Mouse (Mus musculus): ENCODE measurements at regions not wholly inside any gene's neighbourhood (a gene's known extent, or its start where the extent isn't known, plus 50 kb on each side); places are given as distances from the start of the nearest gene placed in this dataset.

DNA sequence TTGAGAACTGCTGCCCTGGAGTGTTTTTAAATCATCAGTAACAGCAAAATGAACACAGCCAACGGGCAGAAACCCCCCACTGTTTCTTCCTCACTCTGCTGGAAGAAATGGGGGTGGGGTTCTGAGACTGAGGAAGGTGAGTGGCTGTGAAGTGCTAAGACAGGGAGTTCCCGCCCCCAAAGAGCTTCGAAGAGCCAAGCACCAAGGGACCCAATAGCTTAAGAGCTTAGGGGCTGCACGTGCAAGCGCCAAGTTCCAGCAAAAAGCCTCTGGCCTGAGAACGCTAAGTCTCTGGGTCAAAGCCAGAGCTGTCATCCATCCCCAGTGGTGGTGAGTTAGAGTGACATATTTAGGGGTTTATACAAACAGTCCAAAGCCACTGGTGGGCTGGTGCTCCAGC lies 55.1 kb upstream of the Pcbd1 start:
- Histone ChIP-seq H3K9me3 (no peaks in the 10 kb centered on the region), H3K4me1 (replicated peaks) (peaks cover 6% of the 10 kb centered on the region; the same call in 1 of the 2 replicates), H3K4me3 (replicated peaks) (no peak overlapping the region), H3K27ac (no peak overlapping the region), H3K27me3 (peaks cover 2% of the 10 kb centered on the region; the same call in 1 of the 2 replicates), H3K36me3 (no peaks in the 10 kb centered on the region), H3K9ac (replicated peaks) (no peak overlapping the region), H3K4me2 (no peak overlapping the region)
- ATAC-seq (ENCODE audit: insufficient number of reproducible peaks, insufficient read depth, low FRiP score, low TSS enrichment, low read depth) = no peak
- WGBS = 35% methylated on average over 6 of the region's 6 CpGs

DNA sequence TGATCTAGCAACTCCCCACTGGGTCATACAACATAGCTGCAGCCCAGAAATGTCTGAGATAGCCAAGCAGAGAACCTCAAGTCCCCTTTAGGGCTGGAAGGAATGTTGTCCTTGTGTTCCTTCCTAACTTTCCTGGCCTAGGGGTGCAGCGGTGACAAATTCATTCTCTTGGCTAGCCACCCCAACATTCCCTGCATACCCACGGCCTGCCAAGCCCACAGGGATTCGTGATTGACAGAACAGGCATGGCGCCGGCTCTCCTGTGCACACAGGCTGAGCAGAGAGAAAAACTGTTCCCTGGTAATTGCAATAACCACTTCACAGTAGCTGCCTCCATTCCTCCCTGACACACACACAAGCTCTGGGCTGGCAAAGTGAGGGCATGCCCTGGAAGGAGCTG lies 60.5 kb upstream of the Pcbd1 start:
- Histone ChIP-seq H3K4me3 (replicated peaks) (no peak overlapping the region), H3K4me1 (replicated peaks) (no peaks in the 10 kb centered on the region), H3K4me2 (no peak overlapping the region), H3K27me3 (peaks cover under 1% of the 10 kb centered on the region; the same call in 1 of the 2 replicates), H3K36me3 (no peaks in the 10 kb centered on the region), H3K27ac (no peak overlapping the region), H3K9ac (replicated peaks) (no peak overlapping the region), H3K9me3 (no peaks in the 10 kb centered on the region)
- no peak for ATAC-seq (ENCODE audit: insufficient number of reproducible peaks, insufficient read depth, low FRiP score, low TSS enrichment, low read depth)
- 83% methylated on average over 5 of the region's 5 CpGs for WGBS

DNA sequence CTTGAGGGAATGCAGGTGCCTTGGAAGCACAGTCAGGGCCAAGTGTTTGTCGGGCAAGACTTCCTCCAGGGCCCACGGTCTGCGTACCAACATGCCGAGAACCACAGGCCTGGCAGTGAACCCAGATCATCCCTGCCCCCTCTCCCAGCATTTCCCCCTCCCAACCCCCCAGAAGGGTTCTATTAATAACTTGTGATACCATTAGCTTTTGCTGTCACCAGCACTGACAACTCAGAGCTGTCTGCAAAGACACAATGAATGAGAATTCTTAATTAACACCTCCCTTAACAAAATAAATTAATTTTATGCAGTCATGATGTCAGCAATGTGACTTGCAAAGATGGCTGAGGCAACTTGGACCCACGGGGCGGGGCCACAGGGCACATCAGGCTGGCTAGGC lies 61.9 kb upstream of the Pcbd1 start:
- Histone ChIP-seq H3K9ac (replicated peaks) (no peak overlapping the region), H3K4me3 (replicated peaks) (no peak overlapping the region), H3K27ac (no peak overlapping the region), H3K27me3 (peaks cover 4% of the 10 kb centered on the region; the same call in 1 of the 2 replicates), H3K4me1 (replicated peaks) (no peaks in the 10 kb centered on the region), H3K9me3 (no peaks in the 10 kb centered on the region), H3K36me3 (no peaks in the 10 kb centered on the region), H3K4me2 (no peak overlapping the region)
- 72% methylated on average over 6 of the region's 6 CpGs for WGBS
- ATAC-seq (ENCODE audit: insufficient number of reproducible peaks, insufficient read depth, low FRiP score, low TSS enrichment, low read depth) = no peak

DNA sequence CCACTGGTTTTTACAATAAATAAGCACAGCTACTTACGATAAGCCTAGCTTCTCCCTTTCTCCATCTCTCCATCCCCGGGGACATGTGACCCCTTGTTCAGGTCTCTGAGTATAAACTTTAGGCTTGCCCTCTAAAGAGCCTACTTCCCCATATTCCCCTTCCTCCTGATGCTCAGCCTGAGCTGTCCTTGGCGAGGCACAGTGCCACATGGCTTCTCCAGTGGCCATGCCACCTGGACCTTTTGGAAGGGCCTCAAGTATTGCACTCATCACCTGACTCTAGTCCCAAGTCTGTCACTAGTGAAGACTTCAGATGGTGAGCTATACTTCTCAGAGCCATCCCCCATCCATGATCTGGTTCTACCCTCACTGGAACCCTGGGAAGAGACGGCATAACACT lies 64.1 kb upstream of the Pcbd1 start:
- H3K4me1 ChIP-seq (replicated peaks) = no peaks in the 10 kb centered on the region
- 72% methylated on average over 4 of the region's 4 CpGs for WGBS
- no peaks in the 10 kb centered on the region for H3K36me3 ChIP-seq
- H3K4me3 ChIP-seq (replicated peaks) = no peak overlapping the region
- H3K9ac ChIP-seq (replicated peaks) = no peak overlapping the region
- H3K4me2 ChIP-seq = no peak overlapping the region
- no peak overlapping the region for H3K27ac ChIP-seq
- no peak for ATAC-seq (ENCODE audit: insufficient number of reproducible peaks, insufficient read depth, low FRiP score, low TSS enrichment, low read depth)
- H3K27me3 ChIP-seq = peaks cover 4% of the 10 kb centered on the region; the same call in 1 of the 2 replicates
- no peaks in the 10 kb centered on the region for H3K9me3 ChIP-seq

DNA sequence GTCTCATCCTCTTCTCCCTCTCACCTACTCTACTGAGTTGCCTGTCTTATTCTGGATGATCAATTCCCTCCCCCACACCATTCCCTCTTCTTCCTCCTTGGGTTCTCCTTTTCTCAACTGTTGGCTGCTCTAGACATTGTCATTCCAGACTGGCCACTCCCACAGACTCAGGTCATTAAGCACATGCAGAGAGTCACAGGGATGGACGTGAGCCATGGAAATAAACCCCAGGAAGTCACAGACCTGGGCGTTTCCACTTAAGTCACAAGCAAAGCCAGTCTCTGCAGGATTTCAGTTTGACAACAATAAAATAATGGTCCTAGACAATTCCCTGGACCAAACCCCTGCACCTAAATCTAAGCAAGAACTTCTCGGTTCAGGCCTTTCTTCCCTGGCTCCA lies 65.0 kb upstream of the Pcbd1 start:
- Histone ChIP-seq H3K9ac (replicated peaks) (no peak overlapping the region), H3K4me2 (no peak overlapping the region), H3K36me3 (no peaks in the 10 kb centered on the region), H3K27me3 (peaks cover 4% of the 10 kb centered on the region; the same call in 1 of the 2 replicates), H3K4me1 (replicated peaks) (no peaks in the 10 kb centered on the region), H3K4me3 (replicated peaks) (no peak overlapping the region), H3K9me3 (no peaks in the 10 kb centered on the region), H3K27ac (no peak overlapping the region)
- 44% methylated on average over 3 of the region's 3 CpGs for WGBS
- ATAC-seq (ENCODE audit: insufficient number of reproducible peaks, insufficient read depth, low FRiP score, low TSS enrichment, low read depth) = no peak

DNA sequence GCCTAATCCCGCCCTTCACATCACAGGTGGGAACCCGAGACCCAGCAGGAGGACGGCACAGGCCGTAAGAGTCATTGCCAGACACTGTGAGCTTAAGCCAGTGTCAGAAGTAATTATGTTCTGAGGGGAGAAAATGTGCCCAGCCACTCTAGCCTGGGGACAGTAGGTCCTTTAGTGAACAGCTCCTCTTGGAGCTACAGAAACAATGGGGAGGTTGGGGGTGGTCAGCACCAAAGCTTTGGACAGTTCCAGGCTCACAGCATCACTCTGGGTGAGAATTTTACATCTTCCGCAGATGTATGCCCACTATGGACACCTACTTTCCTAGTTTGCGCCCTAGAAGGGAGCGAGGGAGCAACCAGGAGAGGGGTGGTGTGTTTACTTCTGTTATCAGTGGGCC lies 65.7 kb upstream of the Pcbd1 start:
- Histone ChIP-seq H3K4me2 (no peak overlapping the region), H3K27me3 (peaks cover 4% of the 10 kb centered on the region; the same call in 1 of the 2 replicates), H3K9ac (replicated peaks) (no peak overlapping the region), H3K4me1 (replicated peaks) (no peaks in the 10 kb centered on the region), H3K27ac (no peak overlapping the region), H3K4me3 (replicated peaks) (no peak overlapping the region), H3K36me3 (no peaks in the 10 kb centered on the region), H3K9me3 (no peaks in the 10 kb centered on the region)
- 35% methylated on average over 7 of the region's 7 CpGs for WGBS
- ATAC-seq (ENCODE audit: insufficient number of reproducible peaks, insufficient read depth, low FRiP score, low TSS enrichment, low read depth) = no peak

DNA sequence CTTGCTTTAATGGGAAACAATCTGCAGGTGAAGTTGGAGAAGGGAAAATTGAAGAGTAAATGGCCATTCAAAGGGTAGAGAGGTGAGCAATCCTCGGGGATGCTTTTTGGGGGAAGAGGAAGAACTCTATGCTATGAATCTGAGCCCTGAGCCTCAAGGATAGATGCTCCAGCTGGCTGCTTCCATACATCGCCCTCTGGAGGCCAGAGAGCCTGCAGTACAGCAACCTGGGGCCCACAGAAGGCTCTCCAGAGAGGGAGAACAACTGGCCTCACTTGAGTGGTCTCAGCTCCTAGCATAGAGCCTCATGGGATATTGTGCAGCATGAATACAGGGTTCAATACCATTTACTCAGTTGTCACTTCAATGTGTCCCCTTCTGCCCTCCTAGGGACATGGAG lies 69.6 kb upstream of the Pcbd1 start:
- Histone ChIP-seq H3K27me3 (peaks cover 4% of the 10 kb centered on the region; the same call in 1 of the 2 replicates), H3K9ac (replicated peaks) (no peak overlapping the region), H3K9me3 (no peaks in the 10 kb centered on the region), H3K27ac (no peak overlapping the region), H3K4me3 (replicated peaks) (no peak overlapping the region), H3K4me2 (no peak overlapping the region), H3K36me3 (no peaks in the 10 kb centered on the region), H3K4me1 (replicated peaks) (no peaks in the 10 kb centered on the region)
- ATAC-seq (ENCODE audit: insufficient number of reproducible peaks, insufficient read depth, low FRiP score, low TSS enrichment, low read depth) = no peak
- WGBS = 14% methylated on average over 2 of the region's 2 CpGs

DNA sequence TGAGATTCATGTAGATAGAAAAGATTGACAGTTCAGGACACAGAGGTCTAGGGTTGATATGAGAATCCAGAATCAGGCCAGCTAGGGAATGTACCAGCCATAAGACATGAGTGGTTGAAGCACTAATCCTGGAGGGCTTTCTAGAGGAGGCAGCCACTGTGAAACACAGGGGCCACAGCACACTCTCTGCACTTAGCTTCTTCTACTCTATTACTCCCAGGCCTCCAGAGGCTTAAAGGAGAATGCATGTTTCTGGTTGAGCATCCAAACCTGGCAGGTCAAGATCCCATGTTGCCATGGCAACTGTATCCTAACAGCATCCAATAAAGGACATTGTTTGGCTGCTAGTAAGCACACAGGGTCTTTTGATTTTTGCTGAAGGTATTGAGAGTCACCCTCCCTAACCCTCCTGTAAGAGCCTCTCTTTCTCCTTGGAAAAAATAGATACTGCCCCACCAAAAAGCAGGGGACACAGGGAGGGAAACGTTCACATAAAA lies 76.9 kb upstream of the Pcbd1 start:
- ATAC-seq (ENCODE audit: insufficient number of reproducible peaks, insufficient read depth, low FRiP score, low TSS enrichment, low read depth) = no peak

DNA sequence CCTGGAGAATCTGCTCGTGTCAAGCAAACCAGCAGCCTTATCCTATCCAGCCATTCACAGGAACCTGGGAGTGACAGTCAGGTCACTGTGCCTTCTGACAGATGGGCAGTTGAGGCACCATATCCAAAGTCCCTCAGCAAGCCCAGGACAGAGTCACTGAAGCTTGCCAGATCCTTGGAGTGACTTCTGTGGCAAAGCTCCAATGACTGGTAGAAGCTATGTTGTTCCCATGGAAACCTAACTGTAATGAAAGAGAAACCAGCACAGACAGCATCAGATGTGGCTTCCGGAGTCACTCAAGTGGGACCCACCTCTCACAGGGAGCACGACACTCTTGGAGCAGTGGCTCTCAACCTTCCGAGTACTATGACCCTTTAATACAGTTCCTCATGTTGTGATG lies 78.4 kb upstream of the Pcbd1 start:
- Histone ChIP-seq H3K36me3 (no peaks in the 10 kb centered on the region), H3K27me3 (no peaks in the 10 kb centered on the region), H3K4me3 (replicated peaks) (no peak overlapping the region), H3K9ac (replicated peaks) (no peak overlapping the region), H3K4me2 (no peak overlapping the region), H3K9me3 (no peaks in the 10 kb centered on the region), H3K4me1 (replicated peaks) (no peaks in the 10 kb centered on the region), H3K27ac (no peak overlapping the region)
- no peak for ATAC-seq (ENCODE audit: insufficient number of reproducible peaks, insufficient read depth, low FRiP score, low TSS enrichment, low read depth)
- 78% methylated on average over 4 of the region's 4 CpGs for WGBS

More for the DNA sequence above, 76.9 kb upstream of the Pcbd1 start:
- H3K4me2 ChIP-seq = no peak overlapping the region
- H3K4me3 ChIP-seq (replicated peaks) = no peak overlapping the region
- WGBS = 68% methylated on average over 1 of the region's 1 CpGs
- H3K36me3 ChIP-seq = no peaks in the 10 kb centered on the region
- H3K4me1 ChIP-seq (replicated peaks) = no peaks in the 10 kb centered on the region
- H3K9ac ChIP-seq (replicated peaks) = no peak overlapping the region
- H3K9me3 ChIP-seq = no peaks in the 10 kb centered on the region
- no peaks in the 10 kb centered on the region for H3K27me3 ChIP-seq
- no peak overlapping the region for H3K27ac ChIP-seq

DNA sequence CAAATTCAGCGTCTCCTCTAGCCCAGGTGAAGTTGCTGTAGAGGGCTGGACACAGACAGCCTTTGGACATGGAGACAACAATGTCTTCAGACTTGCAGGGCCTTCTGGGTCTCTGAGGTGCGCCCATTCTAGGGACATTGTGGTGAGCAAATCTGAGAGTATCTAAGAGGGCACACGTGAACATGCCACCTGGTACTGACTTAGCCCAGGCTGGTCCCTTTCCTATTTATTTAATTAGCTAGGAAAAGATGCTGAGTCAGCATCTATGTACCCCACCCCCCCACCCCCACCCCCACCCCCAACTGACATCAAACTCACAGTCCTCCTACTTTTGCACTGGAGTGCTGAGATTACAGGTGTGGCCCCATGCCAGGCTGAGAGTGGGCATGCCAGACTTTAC lies 81.7 kb upstream of the Pcbd1 start:
- WGBS = 81% methylated on average over 3 of the region's 3 CpGs
- no peak overlapping the region for H3K4me3 ChIP-seq (replicated peaks)
- ATAC-seq (ENCODE audit: insufficient number of reproducible peaks, insufficient read depth, low FRiP score, low TSS enrichment, low read depth) = no peak
- H3K4me2 ChIP-seq = no peak overlapping the region
- no peak overlapping the region for H3K27ac ChIP-seq
- H3K9me3 ChIP-seq = no peaks in the 10 kb centered on the region
- no peaks in the 10 kb centered on the region for H3K36me3 ChIP-seq
- no peaks in the 10 kb centered on the region for H3K4me1 ChIP-seq (replicated peaks)
- H3K9ac ChIP-seq (replicated peaks) = no peak overlapping the region
- no peaks in the 10 kb centered on the region for H3K27me3 ChIP-seq

DNA sequence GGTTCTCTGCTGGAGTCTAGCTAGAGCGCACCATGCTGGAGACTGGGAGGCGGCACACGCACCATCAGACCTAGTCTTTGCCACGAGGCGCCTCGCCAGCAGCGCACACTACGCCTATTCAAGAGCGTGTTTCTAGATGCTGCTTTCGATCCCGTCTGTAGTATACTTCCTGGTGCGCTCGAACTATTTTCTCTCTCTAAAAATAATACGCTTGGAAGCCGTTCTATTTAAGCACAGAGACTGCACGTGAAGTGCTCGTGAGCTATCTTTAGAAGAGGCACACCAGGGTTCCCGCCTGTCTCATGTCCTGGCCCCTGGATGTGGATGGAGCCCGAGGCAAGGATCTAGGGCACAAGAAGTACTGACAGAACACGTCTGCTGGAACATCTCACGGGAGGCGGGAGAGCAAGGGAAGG lies 87.4 kb upstream of the Pcbd1 start:
- no peak overlapping the region for H3K4me3 ChIP-seq (replicated peaks)
- WGBS = 93% methylated on average over 22 of the region's 22 CpGs

DNA sequence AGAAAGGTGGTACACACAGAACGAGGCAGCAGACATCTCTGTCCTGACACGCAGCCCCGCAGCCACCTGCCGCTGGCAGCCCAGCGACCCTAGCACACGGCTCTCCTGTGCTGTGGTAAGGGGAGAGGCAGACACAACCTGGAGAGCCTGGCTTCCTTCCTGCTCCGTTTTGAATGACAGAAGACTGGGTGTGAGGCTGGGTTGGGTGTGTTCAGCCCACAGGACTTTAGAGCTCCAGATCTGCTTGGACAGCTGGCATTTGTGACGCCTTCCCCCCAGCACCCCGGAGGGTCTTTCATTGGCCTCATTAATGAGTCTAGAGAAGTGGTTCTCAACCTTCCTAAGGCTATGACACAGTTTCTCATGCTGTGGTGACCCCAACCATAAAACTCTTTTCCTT lies 91.7 kb upstream of the Pcbd1 start:
- Histone ChIP-seq H3K4me3 (replicated peaks) (no peak overlapping the region), H3K36me3 (no peaks in the 10 kb centered on the region), H3K9ac (replicated peaks) (no peak overlapping the region), H3K9me3 (peaks cover 7% of the 10 kb centered on the region; the same call in 1 of the 2 replicates), H3K27me3 (no peaks in the 10 kb centered on the region), H3K4me1 (replicated peaks) (no peaks in the 10 kb centered on the region; the same call in 1 of the 2 replicates), H3K4me2 (no peak overlapping the region), H3K27ac (no peak overlapping the region)
- no peak for ATAC-seq (ENCODE audit: insufficient number of reproducible peaks, insufficient read depth, low FRiP score, low TSS enrichment, low read depth)
- 46% methylated on average over 9 of the region's 9 CpGs for WGBS

More for the DNA sequence above, 87.4 kb upstream of the Pcbd1 start:
- ATAC-seq (ENCODE audit: insufficient number of reproducible peaks, insufficient read depth, low FRiP score, low TSS enrichment, low read depth) = no peak
- Histone ChIP-seq H3K4me1 (replicated peaks) (no peaks in the 10 kb centered on the region; the same call in 1 of the 2 replicates), H3K9me3 (no peaks in the 10 kb centered on the region), H3K27me3 (no peaks in the 10 kb centered on the region), H3K36me3 (no peaks in the 10 kb centered on the region), H3K9ac (replicated peaks) (no peak overlapping the region), H3K27ac (no peak overlapping the region), H3K4me2 (no peak overlapping the region)
